Mouse (Mus musculus): ENCODE measurements around the gene Gpn3. TPM values are rescaled to one million over a fixed set of nuclear protein-coding genes. Genes with fewer than 3 reads are reported as not detected.

Gpn3 gene
- polyA plus RNA-seq (2012; rRNA removed): 50.6 and 51.6 TPM in 2 replicates

GRCm38 (mm10) chr5:122371591-122372191, at the start of gene Gpn3:
Gpn3 (plus strand) TSS chr5:122371876.

DNA sequence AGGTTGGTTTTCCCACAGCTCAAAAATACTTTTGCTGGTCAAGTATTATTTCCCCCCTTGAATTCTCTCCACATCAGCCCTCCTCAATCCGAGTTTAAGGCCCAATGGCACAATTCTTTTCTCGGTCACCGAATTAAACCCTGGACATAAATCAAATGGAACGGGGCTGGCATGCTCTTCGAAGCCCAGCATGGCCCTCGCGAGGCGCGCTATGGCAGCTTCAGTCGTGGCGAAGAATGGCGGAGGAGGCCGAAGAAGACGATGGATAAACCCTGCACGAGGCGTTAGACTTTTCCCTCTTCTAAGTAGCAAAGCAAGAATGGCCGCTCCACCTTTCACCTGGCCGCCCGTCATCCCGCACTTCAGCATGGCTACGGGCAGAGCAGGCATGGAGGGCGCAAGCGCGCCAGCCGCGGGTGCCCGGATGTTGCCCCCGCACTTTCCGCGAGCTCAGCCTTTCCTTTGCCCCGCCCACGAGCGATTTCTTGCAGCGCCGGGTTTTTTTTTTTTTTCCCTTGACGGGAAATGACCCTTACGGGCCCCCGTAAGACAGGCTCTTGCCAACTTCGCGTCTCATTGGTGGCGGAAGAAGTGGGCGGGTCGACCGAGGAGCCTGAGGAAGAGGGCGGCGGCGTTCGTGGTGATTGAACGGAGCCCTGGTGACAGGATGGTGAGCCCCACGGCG, 17.7 kb upstream of the Gpn3 start, which contains the start of the genes Rad9b and Vps29:
Rad9b (minus strand) TSS at position 427 of the 685 bp plus-strand sequence.
Vps29 (plus strand) TSS at position 563 of the 685 bp plus-strand sequence.

GRCm38 (mm10) chr5:122372192-122372769, 605 bp downstream of the Gpn3 start, which contains the start of gene Fam216a:
Fam216a (minus strand) TSS chr5:122372364.

DNA sequence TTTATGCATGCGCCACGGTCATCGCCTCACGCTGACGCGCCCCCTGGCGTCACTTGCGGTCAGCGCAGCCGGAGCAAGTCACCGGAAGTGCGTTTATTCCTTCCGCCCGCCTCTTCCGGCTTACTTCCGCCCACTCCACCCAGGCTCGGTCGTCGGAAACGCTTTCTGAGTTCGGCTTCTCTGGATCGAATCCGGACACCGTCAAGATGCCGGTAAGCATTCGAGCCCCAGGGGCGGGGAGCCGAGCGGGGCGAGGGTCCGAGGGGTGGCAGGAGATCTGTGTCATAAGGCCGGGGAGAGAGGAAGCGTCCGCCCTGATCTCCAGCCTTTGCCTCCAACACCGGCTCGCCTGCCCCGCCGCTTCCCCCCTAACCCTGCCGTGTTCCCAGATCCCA, 20.1 kb downstream of the Gpn3 start, which contains the start of gene Arpc3:
Arpc3 (plus strand) TSS at position 93 of the 395 bp plus-strand sequence.

GRCm38 (mm10) chr5:122421271-122422068, 49.8 kb downstream of the Gpn3 start, which contains the start of gene Anapc7:
Anapc7 (plus strand) TSS chr5:122421693.

Other genes with a start within 250 kb of the Gpn3 start
- gene Ccdc63, start 231.1 kb upstream of the Gpn3 start, polyA plus RNA-seq (2012; rRNA removed): 0.12 and 0.19 TPM in 2 replicates
- gene Ppp1cc, start 213.6 kb upstream of the Gpn3 start, polyA plus RNA-seq (2012; rRNA removed): 311 and 378 TPM in 2 replicates
- 2.2 and 3.1 TPM in 2 replicates for gene Hvcn1, start 165.1 kb upstream of the Gpn3 start, polyA plus RNA-seq (2012; rRNA removed)
- 36.5 and 38.8 TPM in 2 replicates for gene Tctn1, start 107.4 kb upstream of the Gpn3 start, polyA plus RNA-seq (2012; rRNA removed)
- gene Pptc7, start 87.5 kb upstream of the Gpn3 start, polyA plus RNA-seq (2012; rRNA removed): 11.9 and 14.2 TPM in 2 replicates
- gene Rad9b, start 17.6 kb upstream of the Gpn3 start, polyA plus RNA-seq (2012; rRNA removed): 21.7 and 22.8 TPM in 2 replicates
- gene Vps29, start 17.5 kb upstream of the Gpn3 start, polyA plus RNA-seq (2012; rRNA removed): 153 and 155 TPM in 2 replicates
- 125 and 136 TPM in 2 replicates for gene Fam216a, start 488 bp downstream of the Gpn3 start, polyA plus RNA-seq (2012; rRNA removed)
- 318 and 379 TPM in 2 replicates for gene Arpc3, start 20.0 kb downstream of the Gpn3 start, polyA plus RNA-seq (2012; rRNA removed)
- gene Anapc7, start 49.8 kb downstream of the Gpn3 start, polyA plus RNA-seq (2012; rRNA removed): 51.0 and 54.3 TPM in 2 replicates
- 102 and 113 TPM in 2 replicates for gene Atp2a2, start 130.3 kb downstream of the Gpn3 start, polyA plus RNA-seq (2012; rRNA removed)
- 29.1 and 31.4 TPM in 2 replicates for gene Ift81, start 242.6 kb downstream of the Gpn3 start, polyA plus RNA-seq (2012; rRNA removed)